Mouse (Mus musculus) neural tube, embryonic 13.5 days (tissue): ENCODE data around the gene Pabpn1. TPM values are rescaled to one million over a fixed set of nuclear protein-coding genes. Genes with fewer than 3 reads are reported as not detected.

ENCODE experiments used
- ATAC-seq: fragments of 200-750 bp; cut with Nextera tagmentation; 2 replicates; pipeline ENCODE4 v1.8.0; 2017; ENCODE audit warnings: low read depth, mild to moderate bottlenecking, moderate TSS enrichment, moderate library complexity
- H3K27ac ChIP-seq: fragments of 300-500 bp; sonication (generic); replicated peaks from 2 replicates; pipeline ENCODE4 v1.5.1; 2015; ENCODE audit warnings: moderate library complexity, mild to moderate bottlenecking, inconsistent platforms
- H3K27me3 ChIP-seq: fragments of 300-500 bp; sonication (generic); 2 replicates; pipeline ENCODE4 v1.6.1; 2015; ENCODE audit warnings: mild to moderate bottlenecking, inconsistent platforms
- H3K36me3 ChIP-seq: fragments of 300-500 bp; sonication (generic); 2 replicates; pipeline ENCODE4 v1.6.1; 2015; ENCODE audit warnings: mild to moderate bottlenecking, inconsistent platforms
- H3K4me1 ChIP-seq: fragments of 300-500 bp; sonication (generic); replicated peaks from 2 replicates; pipeline ENCODE4 v1.6.1; 2015; ENCODE audit warnings: inconsistent platforms
- H3K4me2 ChIP-seq: fragments of 300-500 bp; sonication (generic); 2 replicates; pipeline ENCODE4 v1.6.1; 2015; ENCODE audit warnings: inconsistent platforms, mild to moderate bottlenecking, moderate library complexity
- H3K4me3 ChIP-seq: fragments of 300-500 bp; sonication (generic); 2 replicates; pipeline ENCODE4 v1.5.1; 2015; ENCODE audit warnings: mild to moderate bottlenecking, inconsistent platforms
- H3K9ac ChIP-seq: fragments of 300-500 bp; sonication (generic); 2 replicates; pipeline ENCODE4 v1.6.1; 2015; ENCODE audit warnings: moderate library complexity, mild to moderate bottlenecking, inconsistent platforms
- H3K9me3 ChIP-seq: fragments of 300-500 bp; sonication (generic); 2 replicates; pipeline ENCODE4 v1.6.1; 2016; ENCODE audit warnings: inconsistent platforms
- WGBS: fragments of 180-500 bp; shearing (Covaris S2); methylation state at CpG from one replicate; pipeline ENCODE4 v1.1.7; 2015; 5-methylcytosine and 5-hydroxymethylcytosine counted together
- polyA plus RNA-seq: library from polyadenylated mRNA; unstranded; fragments of >200 nt; fragmentation: Nextera tagmentation; extraction: Ambion mirVana; gene quantifications from 2 replicates; pipeline ENCODE4 v1.2.1, GENCODE M21; 2015

The Pabpn1 gene
- polyA plus RNA-seq, 1 experiment from 2014 or later: 153 TPM

DNA sequence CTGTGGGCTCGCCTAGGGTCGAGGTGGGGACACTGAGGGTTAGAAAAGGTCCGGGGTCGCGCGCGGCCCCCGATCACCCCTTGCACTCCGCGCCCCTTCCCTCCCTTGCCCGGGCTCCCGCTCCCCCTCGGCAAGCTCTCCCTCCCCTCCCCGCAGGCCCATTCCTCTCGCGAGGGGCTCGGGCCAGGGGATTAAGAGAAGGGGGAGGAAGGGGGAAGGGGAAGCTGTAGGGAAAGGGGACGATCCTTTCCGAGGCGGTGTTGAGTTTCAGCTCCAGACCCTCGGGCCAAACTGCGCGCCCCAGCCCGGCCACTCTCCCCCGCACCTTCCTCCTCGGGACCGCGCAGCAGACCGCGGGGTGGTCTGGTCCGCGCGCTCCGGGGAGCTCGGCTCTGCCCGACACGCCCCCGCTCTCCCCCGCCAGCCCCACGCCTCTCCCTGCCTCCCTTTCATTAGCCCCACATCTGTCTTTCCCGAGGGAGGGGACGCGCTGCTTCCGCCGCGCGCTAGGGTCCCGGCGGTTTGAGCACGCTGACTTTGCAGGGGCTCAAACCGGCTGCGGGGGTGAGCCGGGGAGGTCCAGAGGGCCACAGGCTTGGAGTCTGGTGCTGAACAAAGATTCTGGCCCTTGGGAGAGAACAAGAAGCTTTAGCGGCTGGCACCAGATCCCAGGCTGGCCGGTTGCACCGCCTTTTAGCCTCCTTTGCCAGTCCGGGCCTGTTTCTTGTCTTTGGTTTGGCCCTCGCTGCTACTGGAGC lies 34.3 kb downstream of the Pabpn1 start:
- Histone ChIP-seq H3K9me3 (0 out of 2 replicates have a peak, but pooled peaks cover 1% of the 10 kb centered on the region), H3K4me2 (peak overlapping the region; percentile 94), H3K9ac (peak overlapping the region; percentile 87), H3K27me3 (peaks cover 3% of the 10 kb centered on the region), H3K36me3 (0 out of 2 replicates have a peak, but pooled peaks cover 7% of the 10 kb centered on the region), H3K4me3 (peak overlapping the region; percentile 56), H3K4me1 (peaks cover 48% of the 10 kb centered on the region), H3K27ac (peak overlapping the region; percentile 95)
- under 1% methylated on average over 51 of the region's 58 CpGs for WGBS
- ATAC-seq: peak; percentile 70

DNA sequence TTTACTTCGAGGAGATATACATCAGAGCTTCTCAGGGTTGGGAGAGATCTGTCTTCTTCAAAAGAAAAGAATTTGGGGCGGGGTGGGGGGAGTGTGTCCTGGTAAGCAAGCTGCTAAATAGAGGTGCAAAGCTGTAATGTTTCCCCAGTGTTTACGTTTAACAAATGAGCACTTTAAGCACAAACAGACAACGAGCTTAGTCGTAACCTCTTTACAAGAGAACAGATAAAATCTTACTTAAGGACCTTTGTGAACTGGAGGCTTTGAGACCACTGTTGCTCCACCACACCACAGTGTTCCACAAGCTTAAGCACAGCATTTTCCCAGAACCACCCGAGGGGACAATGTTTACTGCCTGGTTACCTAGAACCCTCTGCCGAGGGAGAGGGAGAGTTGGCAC lies 35.0 kb downstream of the Pabpn1 start:
- WGBS: 12% methylated on average over 7 of the region's 7 CpGs

DNA sequence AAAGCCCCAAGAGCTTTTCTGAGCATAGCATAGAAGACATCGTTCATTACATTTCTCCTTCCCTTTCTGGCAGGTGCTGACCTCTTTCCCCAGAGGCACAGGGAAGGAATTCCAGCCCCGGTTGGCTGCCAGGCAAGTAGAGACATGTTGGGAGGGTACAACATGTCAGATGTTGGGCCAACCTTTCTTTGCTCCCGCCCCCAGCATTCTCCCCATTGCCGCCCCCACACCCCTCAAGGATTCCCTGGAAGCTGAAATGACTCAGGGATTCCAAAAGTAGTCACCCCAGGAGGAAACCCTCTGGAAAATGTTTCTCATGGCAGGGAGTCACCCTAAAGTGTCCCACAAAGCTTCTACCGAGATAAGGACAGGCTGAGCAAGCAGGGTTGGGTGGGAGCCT lies 37.5 kb downstream of the Pabpn1 start:
- Histone ChIP-seq H3K27me3 (peaks cover 3% of the 10 kb centered on the region), H3K4me3 (no peak overlapping the region), H3K9me3 (no peaks in the 10 kb centered on the region), H3K4me2 (no peak overlapping the region), H3K27ac (no peak overlapping the region), H3K9ac (no peak overlapping the region), H3K4me1 (peaks cover 43% of the 10 kb centered on the region), H3K36me3 (no peaks in the 10 kb centered on the region)
- WGBS: 73% methylated on average over 5 of the region's 5 CpGs
- no peak for ATAC-seq

More for the DNA sequence above, 35.0 kb downstream of the Pabpn1 start:
- Histone ChIP-seq H3K27me3 (peaks cover 3% of the 10 kb centered on the region), H3K27ac (peak overlapping the region; percentile 95), H3K36me3 (no peaks in the 10 kb centered on the region), H3K4me3 (peak overlapping the region; percentile 56), H3K4me1 (peaks cover 48% of the 10 kb centered on the region), H3K4me2 (peak overlapping the region; percentile 94), H3K9me3 (no peaks in the 10 kb centered on the region), H3K9ac (peak overlapping the region; percentile 87)
- ATAC-seq: no peak

DNA sequence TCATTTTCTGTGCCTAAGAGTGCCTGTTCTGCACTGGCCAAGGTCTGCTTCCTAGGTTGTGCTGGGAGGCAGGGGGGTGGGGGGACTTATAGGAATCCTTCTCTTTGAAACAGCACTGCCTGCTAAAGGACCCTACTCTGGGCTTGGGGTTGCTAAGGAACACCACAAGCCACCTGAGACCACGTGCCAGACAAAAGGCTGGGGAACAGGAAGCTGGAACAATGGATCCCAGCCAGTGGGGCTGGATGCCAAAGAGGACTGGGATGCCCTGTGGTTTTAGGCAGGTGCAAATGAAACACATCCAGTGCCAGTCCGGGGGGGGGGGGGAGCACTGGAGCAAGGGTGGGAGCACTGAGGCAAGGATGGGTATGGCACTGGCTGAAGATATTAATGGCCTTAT lies 38.1 kb downstream of the Pabpn1 start:
- H3K27me3 ChIP-seq: peaks cover 3% of the 10 kb centered on the region
- no peaks in the 10 kb centered on the region for H3K9me3 ChIP-seq
- no peak overlapping the region for H3K27ac ChIP-seq
- H3K4me2 ChIP-seq: no peak overlapping the region
- WGBS: 14% methylated on average over 2 of the region's 2 CpGs
- H3K4me3 ChIP-seq: no peak overlapping the region
- H3K4me1 ChIP-seq: peaks cover 39% of the 10 kb centered on the region
- ATAC-seq: no peak
- H3K9ac ChIP-seq: no peak overlapping the region
- no peaks in the 10 kb centered on the region for H3K36me3 ChIP-seq

DNA sequence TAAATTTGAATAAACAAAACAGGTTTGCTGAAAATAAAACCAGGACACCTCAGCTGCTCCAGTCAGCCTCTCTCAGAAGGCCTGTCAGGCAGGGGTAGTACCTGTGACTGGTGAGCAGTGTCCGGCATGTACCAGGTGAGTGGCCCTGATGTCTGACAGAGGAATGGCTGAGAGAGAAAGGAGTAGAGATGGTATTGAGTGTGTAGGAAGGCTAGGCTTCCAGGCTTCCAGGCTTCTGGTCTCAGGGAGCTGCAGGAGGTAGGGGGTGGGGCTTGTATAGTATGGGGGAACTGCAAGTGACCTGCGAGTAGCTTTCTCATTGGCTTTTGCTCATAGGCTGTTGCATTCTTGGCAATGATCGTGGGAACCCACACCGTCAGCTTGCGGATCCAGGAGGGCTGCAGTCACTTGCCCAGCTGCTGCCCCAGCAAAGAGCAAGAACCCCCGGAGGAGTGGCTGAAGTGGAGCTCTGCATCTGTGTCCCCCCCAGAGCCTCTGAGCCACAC lies 40.4 kb downstream of the Pabpn1 start, which contains the start of gene Il25:
Il25 (plus strand) TSS at position 51 of the 506 bp plus-strand sequence.
- Histone ChIP-seq H3K9ac (no peak within 1 kb of the TSS), H3K36me3 (no peaks in the 10 kb centered on the region), H3K4me1 (peaks cover 34% of the 10 kb centered on the region), H3K9me3 (no peaks in the 10 kb centered on the region), H3K27me3 (peaks cover 3% of the 10 kb centered on the region), H3K27ac (0 out of 2 replicates have a peak within 1 kb of the TSS, but pooled peaks have one; percentile 42), H3K4me3 (0 out of 2 replicates have a peak within 1 kb of the TSS, but pooled peaks have one; percentile 10), H3K4me2 (peak within 1 kb of the TSS; percentile 22)
- 25% methylated on average over 6 of the region's 6 CpGs for WGBS
- ATAC-seq: no peak

DNA sequence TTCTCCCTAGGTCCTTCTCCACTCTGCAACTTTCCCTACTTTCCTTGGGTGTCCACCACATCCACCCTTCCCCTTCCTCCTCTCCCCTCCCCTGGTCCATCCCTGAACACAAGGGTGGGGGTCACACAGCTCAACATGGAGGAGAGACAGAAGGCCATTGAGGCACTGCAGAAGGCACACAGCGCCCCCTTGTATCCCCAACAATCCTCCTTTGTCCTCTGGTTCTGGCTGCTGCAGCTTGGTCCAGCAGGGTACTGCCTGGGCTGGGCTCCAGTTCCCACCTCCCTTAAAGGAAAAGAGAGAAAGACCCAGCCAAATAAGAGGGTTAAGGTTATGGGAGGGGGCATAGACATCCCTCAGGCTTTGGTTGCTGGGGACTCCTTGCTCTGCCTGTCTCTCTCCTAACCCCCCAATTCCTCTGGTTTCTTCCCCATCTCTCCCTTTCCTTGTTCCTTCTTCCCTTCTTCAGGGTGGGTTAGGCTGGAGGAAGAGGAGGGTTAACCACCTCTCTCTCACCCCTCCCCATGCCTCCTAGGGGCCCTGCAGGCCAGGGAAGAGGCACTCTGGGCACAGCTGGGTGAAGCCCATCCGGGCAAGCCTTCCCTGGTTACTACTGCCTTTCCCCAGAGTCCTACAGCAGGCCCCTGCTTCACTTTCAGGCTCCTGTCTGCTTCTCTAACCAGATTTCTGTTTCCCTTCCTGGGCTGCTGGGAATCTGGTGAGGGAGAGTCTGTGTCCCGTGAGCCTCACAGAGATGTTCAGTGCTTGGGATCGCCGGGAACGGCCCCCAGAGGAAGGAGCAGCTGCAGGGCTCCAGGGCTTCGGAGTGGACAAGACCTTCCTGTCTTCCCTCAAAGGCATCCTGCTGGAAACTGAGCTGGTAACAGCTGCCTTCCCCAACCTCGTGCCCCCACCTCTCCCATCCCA lies 43.9 kb downstream of the Pabpn1 start, which contains the start of gene Cmtm5:
Cmtm5 (plus strand) TSS at position 358 of the 927 bp plus-strand sequence.
- H3K9me3 ChIP-seq: no peaks in the 10 kb centered on the region
- WGBS: 32% methylated on average over 8 of the region's 8 CpGs

DNA sequence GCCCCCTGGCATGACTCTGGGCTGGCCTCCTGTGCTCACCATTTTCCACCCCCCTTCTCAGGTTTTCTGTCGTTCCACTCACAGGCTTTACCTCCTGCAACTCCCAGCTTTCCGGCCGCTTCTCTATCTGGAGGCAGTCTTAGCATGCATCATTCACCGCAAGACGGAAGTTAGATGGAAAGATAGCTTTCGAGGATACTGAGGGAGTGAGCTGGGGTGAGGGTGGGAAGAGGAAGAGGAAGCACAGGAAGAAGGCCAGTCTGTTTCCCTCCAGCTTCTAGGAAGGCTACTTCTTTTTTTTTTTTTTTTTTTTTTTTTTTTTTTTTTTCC lies 44.5 kb downstream of the Pabpn1 start:
- Histone ChIP-seq H3K4me2 (peak overlapping the region; percentile 32), H3K36me3 (no peaks in the 10 kb centered on the region), H3K4me1 (peaks cover 25% of the 10 kb centered on the region), H3K27me3 (no peaks in the 10 kb centered on the region), H3K27ac (peak overlapping the region; percentile 74), H3K9ac (peak overlapping the region; percentile 58), H3K9me3 (no peaks in the 10 kb centered on the region), H3K4me3 (0 out of 2 replicates have a peak overlapping the region, but pooled peaks have one; percentile 12)
- no peak for ATAC-seq
- WGBS: 69% methylated on average over 6 of the region's 6 CpGs

More for the DNA sequence above, 43.9 kb downstream of the Pabpn1 start, which contains the start of gene Cmtm5:
- peak within 1 kb of the TSS; percentile 32 for H3K4me2 ChIP-seq
- H3K9ac ChIP-seq: peak within 1 kb of the TSS; percentile 58
- ATAC-seq: peak; percentile 58
- no peaks in the 10 kb centered on the region for H3K27me3 ChIP-seq
- H3K4me1 ChIP-seq: peaks cover 25% of the 10 kb centered on the region
- H3K36me3 ChIP-seq: no peaks in the 10 kb centered on the region
- 0 out of 2 replicates have a peak within 1 kb of the TSS, but pooled peaks have one; percentile 12 for H3K4me3 ChIP-seq
- peak within 1 kb of the TSS; percentile 74 for H3K27ac ChIP-seq

DNA sequence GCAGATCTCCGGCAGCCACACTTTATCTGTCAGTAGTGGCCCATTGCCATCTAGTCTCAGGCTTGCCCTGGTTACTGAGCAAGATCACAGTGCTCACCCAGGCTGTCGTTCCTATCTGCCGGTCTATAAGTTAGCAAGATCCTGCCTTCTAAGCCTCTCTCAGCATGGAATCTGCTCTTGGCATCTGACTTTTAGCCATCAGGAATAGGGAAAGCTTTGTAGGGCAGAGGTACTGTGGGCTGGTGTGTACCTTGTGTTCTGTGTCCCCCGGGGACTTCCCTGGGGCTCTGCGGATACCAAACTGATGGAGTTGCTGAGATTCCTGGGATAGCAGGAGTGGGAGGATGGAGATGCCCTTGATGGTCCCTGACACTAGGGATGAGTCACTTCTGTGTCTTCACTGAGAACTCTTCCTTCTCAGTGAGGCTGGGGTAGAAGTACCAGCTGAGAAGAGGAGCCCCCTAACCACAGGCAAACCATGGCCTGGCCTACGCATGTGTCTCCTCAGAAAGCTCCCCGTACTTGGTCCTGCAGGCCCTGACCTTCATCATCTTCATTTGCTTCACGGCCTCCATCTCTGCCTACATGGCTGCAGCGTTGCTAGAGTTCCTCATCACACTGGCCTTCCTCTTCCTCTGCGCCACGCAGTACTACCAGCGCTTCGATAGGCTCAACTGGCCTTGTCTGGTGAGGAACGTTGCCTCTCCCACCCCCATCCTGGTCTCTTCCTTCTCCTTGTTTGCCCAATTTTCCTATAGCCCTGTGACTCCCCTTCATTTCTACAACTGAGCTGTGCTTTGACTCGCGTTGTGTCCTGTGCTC lies 45.3 kb downstream of the Pabpn1 start:
- WGBS: 86% methylated on average over 16 of the region's 16 CpGs
- Histone ChIP-seq H3K4me3 (no peak overlapping the region), H3K4me1 (peaks cover 24% of the 10 kb centered on the region), H3K9me3 (no peaks in the 10 kb centered on the region), H3K9ac (no peak overlapping the region), H3K4me2 (peak overlapping the region; percentile 23; the same call in 1 of the 2 replicates), H3K36me3 (no peaks in the 10 kb centered on the region), H3K27ac (no peak overlapping the region), H3K27me3 (no peaks in the 10 kb centered on the region)
- ATAC-seq: no peak

DNA sequence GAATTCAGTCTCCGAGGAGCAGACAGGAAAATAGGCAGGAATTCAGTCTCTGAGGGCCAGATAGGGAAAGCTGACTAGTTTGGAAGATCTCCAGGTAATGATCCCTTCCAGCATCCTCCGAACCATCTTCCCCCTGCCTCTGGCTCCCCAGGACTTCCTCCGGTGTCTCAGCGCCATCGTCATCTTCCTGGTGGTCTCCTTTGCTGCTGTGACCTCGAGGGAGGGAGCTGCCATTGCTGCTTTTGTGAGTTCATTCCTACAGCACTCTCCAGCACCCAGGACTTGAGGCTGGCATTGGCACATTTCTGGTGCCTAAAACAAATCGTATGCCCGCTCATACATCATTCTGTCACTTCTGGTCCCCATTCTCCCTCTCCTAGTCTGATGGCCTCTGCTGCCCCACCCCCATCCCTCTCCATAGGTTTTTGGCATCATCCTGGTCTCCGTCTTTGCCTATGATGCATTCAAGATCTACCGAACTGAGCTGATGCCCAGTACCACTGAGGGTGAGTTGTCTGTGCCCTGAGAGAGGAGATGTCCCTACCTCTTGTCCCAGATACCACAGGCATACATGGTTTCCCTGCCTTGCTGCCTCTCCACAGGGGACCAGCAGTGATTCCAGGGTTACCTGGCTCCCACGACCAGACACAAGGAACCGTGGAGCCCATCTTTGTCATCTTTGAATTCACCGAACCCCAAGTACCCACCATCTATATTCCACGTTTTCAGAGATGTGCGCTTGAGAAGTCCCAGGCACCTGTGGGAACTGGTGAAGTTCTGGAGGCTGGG lies 46.3 kb downstream of the Pabpn1 start:
- H3K36me3 ChIP-seq: no peaks in the 10 kb centered on the region
- no peak overlapping the region for H3K9ac ChIP-seq
- H3K27me3 ChIP-seq: no peaks in the 10 kb centered on the region
- no peak overlapping the region for H3K4me2 ChIP-seq
- no peak for ATAC-seq
- 80% methylated on average over 15 of the region's 15 CpGs for WGBS
- peaks cover 17% of the 10 kb centered on the region for H3K4me1 ChIP-seq
- no peak overlapping the region for H3K4me3 ChIP-seq
- no peak overlapping the region for H3K27ac ChIP-seq
- no peaks in the 10 kb centered on the region for H3K9me3 ChIP-seq

DNA sequence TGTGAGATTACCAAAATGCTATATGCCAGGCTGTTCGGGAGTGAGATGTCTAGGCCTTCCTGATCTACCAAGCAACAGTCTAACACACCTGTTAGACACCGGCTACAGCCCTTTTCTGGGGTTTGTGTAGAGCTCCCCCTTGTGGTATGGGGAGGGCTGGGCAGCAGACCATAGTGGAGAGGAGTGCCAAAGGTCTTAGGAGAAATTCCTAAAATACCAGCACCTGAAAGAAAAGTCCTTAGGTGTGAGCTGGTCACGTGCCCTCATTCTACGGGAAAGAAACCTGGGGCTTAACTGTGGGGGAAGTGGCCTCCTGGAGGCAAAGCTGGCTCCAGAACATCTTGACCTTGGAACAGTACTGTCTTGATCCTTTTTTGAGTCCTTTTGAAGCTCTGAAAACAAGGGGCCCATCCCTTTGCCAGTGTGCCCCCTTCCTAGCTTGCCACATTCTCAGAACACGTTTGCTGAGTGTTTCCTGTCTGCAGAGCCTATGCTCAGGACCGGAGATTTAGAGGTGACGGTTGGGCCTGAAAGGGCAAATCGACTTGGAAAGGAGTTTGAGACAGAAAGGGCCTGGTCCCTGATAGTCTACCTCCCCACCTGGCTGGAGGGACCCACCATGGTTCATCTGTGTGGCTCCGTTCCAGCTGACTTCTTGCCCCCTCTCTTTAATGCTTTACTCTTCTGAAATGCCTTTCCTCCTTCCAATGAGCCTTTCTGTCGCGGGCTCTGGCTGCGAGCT lies 47.3 kb downstream of the Pabpn1 start:
- no peak overlapping the region for H3K27ac ChIP-seq
- no peak overlapping the region for H3K4me3 ChIP-seq
- H3K9ac ChIP-seq: no peak overlapping the region
- no peaks in the 10 kb centered on the region for H3K27me3 ChIP-seq
- no peak overlapping the region for H3K4me2 ChIP-seq
- ATAC-seq: no peak
- peaks cover 17% of the 10 kb centered on the region for H3K4me1 ChIP-seq
- no peaks in the 10 kb centered on the region for H3K9me3 ChIP-seq
- 50% methylated on average over 12 of the region's 12 CpGs for WGBS
- H3K36me3 ChIP-seq: no peaks in the 10 kb centered on the region
